Mouse (Mus musculus) myocyte (in vitro differentiated cells): ENCODE measurements around the gene Marcksl1. TPM values are rescaled to one million over a fixed set of nuclear protein-coding genes. Genes with fewer than 3 reads are reported as not detected.

Experiments
- H3K27me3 ChIP-seq: one replicate; pipeline ENCODE4 v1.6.1; 2011; ENCODE audit not compliant: control insufficient read depth, insufficient read depth, insufficient read length
- H3K36me3 ChIP-seq: one replicate; pipeline ENCODE4 v1.6.1; 2011; ENCODE audit not compliant: control insufficient read depth, insufficient read depth
- H3K4me2 ChIP-seq: one replicate; pipeline ENCODE4 v1.6.1; 2011; ENCODE audit warnings: low read depth, control low read depth
- H3K4me3 ChIP-seq: one replicate; pipeline ENCODE4 v1.5.1; 2011; ENCODE audit warnings: mild to moderate bottlenecking, control low read depth, moderate library complexity
- H3K79me2 ChIP-seq: one replicate; pipeline ENCODE4 v1.6.1; 2011; ENCODE audit not compliant: control insufficient read depth, insufficient read depth
- H3ac ChIP-seq: one replicate; pipeline ENCODE4 v1.6.1; 2011; ENCODE audit not compliant: control insufficient read depth, insufficient read length
- CEBPB ChIP-seq: IDR thresholded peaks from 2 replicates; pipeline ENCODE4 v1.6.1; 2011; ENCODE audit warnings: mild to moderate bottlenecking, moderate library complexity; ENCODE audit not compliant: poor library complexity, insufficient read depth, severe bottlenecking
- E2F4 ChIP-seq: IDR thresholded peaks from one replicate; pipeline ENCODE4 v1.6.1; 2011; ENCODE audit warnings: mild to moderate bottlenecking, control low read depth, moderate library complexity; ENCODE audit not compliant: insufficient read depth
- MAX ChIP-seq: IDR thresholded peaks from one replicate; pipeline ENCODE4 v1.6.1; 2011; ENCODE audit warnings: low read depth, mild to moderate bottlenecking, control low read depth
- MYOD1 ChIP-seq, 3 experiments: IDR thresholded peaks; one replicate each; pipeline ENCODE4 v1.6.1; 2011; ENCODE audit warnings: control low read depth in 2 of 3, low read depth in 2 of 3, mild to moderate bottlenecking in 2 of 3, moderate library complexity in 1 of 3; ENCODE audit not compliant: insufficient read length in 2 of 3, control insufficient read depth in 1 of 3
- MYOG ChIP-seq, 3 experiments: IDR thresholded peaks; one replicate each; pipeline ENCODE4 v1.6.1; 2011; ENCODE audit warnings: control low read depth in 2 of 3, low read depth in 2 of 3, mild to moderate bottlenecking in 2 of 3; ENCODE audit not compliant: insufficient read length in 2 of 3, control insufficient read depth in 1 of 3, insufficient read depth in 1 of 3
- POLR2A ChIP-seq: IDR thresholded peaks from one replicate; pipeline ENCODE4 v1.6.1; 2011; ENCODE audit warnings: low read depth, mild to moderate bottlenecking, control low read depth, moderate library complexity; ENCODE audit not compliant: insufficient read length
- POLR2AphosphoS2 ChIP-seq: IDR thresholded peaks from one replicate; pipeline ENCODE4 v1.6.1; 2011; ENCODE audit warnings: low read depth, control low read depth; ENCODE audit not compliant: insufficient read length
- REST ChIP-seq: IDR thresholded peaks from one replicate; pipeline ENCODE4 v1.6.1; 2011; ENCODE audit warnings: mild to moderate bottlenecking, control low read depth, moderate library complexity; ENCODE audit not compliant: insufficient read depth, insufficient read length
- SRF ChIP-seq: IDR thresholded peaks from one replicate; pipeline ENCODE4 v1.6.1; 2011; ENCODE audit warnings: low read depth; ENCODE audit not compliant: control insufficient read depth, insufficient read length
- TCF12 ChIP-seq: IDR thresholded peaks from one replicate; pipeline ENCODE4 v1.6.1; 2011; ENCODE audit warnings: mild to moderate bottlenecking, control low read depth; ENCODE audit not compliant: poor library complexity, insufficient read depth, severe bottlenecking
- TCF3 ChIP-seq: IDR thresholded peaks from one replicate; pipeline ENCODE4 v1.6.1; 2011; ENCODE audit warnings: low read depth, control low read depth; ENCODE audit not compliant: insufficient read length
- USF1 ChIP-seq: IDR thresholded peaks from one replicate; pipeline ENCODE4 v1.6.1; 2011; ENCODE audit warnings: low read depth, mild to moderate bottlenecking, control low read depth, moderate library complexity
- polyA plus RNA-seq: library from polyadenylated mRNA; unstranded; fragments of >200 nt; fragmentation: generic; extraction: Trizol; gene quantifications from one replicate; pipeline ENCODE4 v1.2.1, GENCODE M21; 2012; ENCODE audit warnings: missing spikeins

Marcksl1 gene
- polyA plus RNA-seq, 1 experiment: 41.6 TPM

GRCm38 (mm10) chr4:129505511-129505910, 7.9 kb upstream of the Marcksl1 start:
- Histone ChIP-seq H3ac (no peak overlapping the region), H3K4me2 (no peak overlapping the region), H3K27me3 (no peaks in the 10 kb centered on the region), H3K4me3 (no peak overlapping the region), H3K36me3 (no peaks in the 10 kb centered on the region), H3K79me2 (no peaks in the 10 kb centered on the region)
- TF ChIP-seq TCF12 (no peak), CEBPB (no peak), POLR2AphosphoS2 (no peak), MYOD1 (IDR thresholded peaks at IDR 0.05; ENCODE audit: control insufficient read depth in 1 of 3, insufficient read length in 2 of 3, low read depth in 2 of 3) (no peak), MAX (no peak), MYOG (IDR thresholded peaks at IDR 0.05; ENCODE audit: control insufficient read depth in 1 of 3, insufficient read depth in 1 of 3, insufficient read length in 2 of 3, low read depth in 2 of 3) (no peak), USF1 (no peak), E2F4 (no peak), SRF (no peak), TCF3 (no peak), REST (no peak), POLR2A (no peak)

- TF ChIP-seq POLR2A: no peak
- TF ChIP-seq MYOG (IDR thresholded peaks at IDR 0.05; ENCODE audit: control insufficient read depth in 1 of 3, insufficient read depth in 1 of 3, insufficient read length in 2 of 3, low read depth in 2 of 3): no peak
- no peak for TF ChIP-seq MAX
- TF ChIP-seq SRF: no peak
- no peak for TF ChIP-seq TCF3
- no peak for TF ChIP-seq POLR2AphosphoS2
- TF ChIP-seq MYOD1 (IDR thresholded peaks at IDR 0.05; ENCODE audit: control insufficient read depth in 1 of 3, insufficient read length in 2 of 3, low read depth in 2 of 3): no peak
- no peak for TF ChIP-seq REST
- TF ChIP-seq CEBPB: no peak
- TF ChIP-seq USF1: no peak
- no peak for TF ChIP-seq TCF12
- no peak for TF ChIP-seq E2F4
- Histone ChIP-seq H3K4me2 (no peak overlapping the region), H3K36me3 (no peaks in the 10 kb centered on the region), H3K27me3 (no peaks in the 10 kb centered on the region), H3ac (no peak overlapping the region), H3K79me2 (no peaks in the 10 kb centered on the region), H3K4me3 (no peak overlapping the region)
Measured at GRCm38 (mm10) chr4:129507434-129508236, 5.7 kb upstream of the Marcksl1 start.

DNA sequence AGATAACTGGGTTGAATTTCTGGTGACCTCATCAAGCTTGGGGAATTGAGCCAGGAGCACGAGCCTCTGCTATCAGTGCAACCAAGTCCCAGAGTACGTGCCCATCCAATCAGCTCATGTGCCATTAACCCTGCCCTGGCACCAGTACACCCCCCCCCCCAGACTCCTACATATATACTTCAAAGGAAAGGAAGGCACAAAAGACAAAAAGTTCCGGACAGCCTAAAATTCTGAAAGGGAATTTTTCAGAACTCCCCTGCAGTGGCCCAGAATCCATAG, 5.2 kb upstream of the Marcksl1 start:
- H3K27me3 ChIP-seq: no peaks in the 10 kb centered on the region
- no peaks in the 10 kb centered on the region for H3K79me2 ChIP-seq
- no peak overlapping the region for H3K4me3 ChIP-seq
- H3K4me2 ChIP-seq: no peak overlapping the region
- H3K36me3 ChIP-seq: no peaks in the 10 kb centered on the region
- H3ac ChIP-seq: no peak overlapping the region
- TF ChIP-seq MYOG (IDR thresholded peaks at IDR 0.05; ENCODE audit: control insufficient read depth in 1 of 3, insufficient read depth in 1 of 3, insufficient read length in 2 of 3, low read depth in 2 of 3): no peak
- no peak for TF ChIP-seq SRF
- TF ChIP-seq REST: no peak
- TF ChIP-seq CEBPB: no peak
- no peak for TF ChIP-seq MAX
- TF ChIP-seq E2F4: no peak
- TF ChIP-seq POLR2AphosphoS2: no peak
- no peak for TF ChIP-seq POLR2A
- TF ChIP-seq MYOD1 (IDR thresholded peaks at IDR 0.05; ENCODE audit: control insufficient read depth in 1 of 3, insufficient read length in 2 of 3, low read depth in 2 of 3): no peak
- TF ChIP-seq TCF3: no peak

- Histone ChIP-seq H3K4me2 (no peak overlapping the region), H3K4me3 (no peak overlapping the region), H3K27me3 (no peaks in the 10 kb centered on the region), H3ac (no peak overlapping the region), H3K36me3 (no peaks in the 10 kb centered on the region), H3K79me2 (no peaks in the 10 kb centered on the region)
- TF ChIP-seq SRF (no peak), TCF12 (no peak), TCF3 (no peak), MYOG (IDR thresholded peaks at IDR 0.05; ENCODE audit: control insufficient read depth in 1 of 3, insufficient read depth in 1 of 3, insufficient read length in 2 of 3, low read depth in 2 of 3) (no peak), E2F4 (no peak), USF1 (no peak), MAX (no peak), REST (no peak), CEBPB (no peak), POLR2AphosphoS2 (no peak), MYOD1 (IDR thresholded peaks at IDR 0.05; ENCODE audit: control insufficient read depth in 1 of 3, insufficient read length in 2 of 3, low read depth in 2 of 3) (no peak)
Measured at GRCm38 (mm10) chr4:129508834-129509600, 4.4 kb upstream of the Marcksl1 start.
